Mouse (Mus musculus): Measurements from ENCODE around the gene Pycr1. TPM values are rescaled to one million over a fixed set of nuclear protein-coding genes. Genes with fewer than 3 reads are reported as not detected.

Pycr1 gene
- polyA plus RNA-seq, 1 experiment from 2014 or later = 21.8 TPM

Small RNA genes within 50 kb of the gene (microRNA-seq; reads per million reads assigned to microRNA genes)
- gene Mir6936 = not detected

Other genes starting within 250 kb of the Pycr1 start
- gene Nploc4, start 206.1 kb downstream of the Pycr1 start, polyA plus RNA-seq (2014; fragmentation: Nextera tagmentation; extraction: Ambion mirVana) = 25.0 and 45.4 TPM in 2 replicates
- not detected in 2 replicates for gene Tspan10, start 201.1 kb downstream of the Pycr1 start, polyA plus RNA-seq (2014; fragmentation: Nextera tagmentation; extraction: Ambion mirVana)
- gene Pde6g, start 190.3 kb downstream of the Pycr1 start, polyA plus RNA-seq (2014; fragmentation: Nextera tagmentation; extraction: Ambion mirVana) = 0.17 and 0.20 TPM in 2 replicates
- 14.8 and 18.2 TPM in 2 replicates for gene Oxld1, start 185.7 kb downstream of the Pycr1 start, polyA plus RNA-seq (2014; fragmentation: Nextera tagmentation; extraction: Ambion mirVana)
- gene Ccdc137, start 185.7 kb downstream of the Pycr1 start, polyA plus RNA-seq (2014; fragmentation: Nextera tagmentation; extraction: Ambion mirVana) = 27.4 and 32.8 TPM in 2 replicates
- gene Arl16, start 176.2 kb downstream of the Pycr1 start, polyA plus RNA-seq (2014; fragmentation: Nextera tagmentation; extraction: Ambion mirVana) = 46.4 and 51.5 TPM in 2 replicates
- gene Mrpl12, start 159.2 kb downstream of the Pycr1 start, polyA plus RNA-seq (2014; fragmentation: Nextera tagmentation; extraction: Ambion mirVana) = 176 and 218 TPM in 2 replicates
- 65.3 and 79.1 TPM in 2 replicates for gene Slc25a10, start 151.9 kb downstream of the Pycr1 start, polyA plus RNA-seq (2014; fragmentation: Nextera tagmentation; extraction: Ambion mirVana)
- gene Gcgr, start 113.1 kb downstream of the Pycr1 start, polyA plus RNA-seq (2014; fragmentation: Nextera tagmentation; extraction: Ambion mirVana) = 2.0 and 2.4 TPM in 2 replicates
- 236 and 265 TPM in 2 replicates for gene Mcrip1, start 94.0 kb downstream of the Pycr1 start, polyA plus RNA-seq (2014; fragmentation: Nextera tagmentation; extraction: Ambion mirVana)
- 0.58 and 0.89 TPM in 2 replicates for gene Ppp1r27, start 92.6 kb downstream of the Pycr1 start, polyA plus RNA-seq (2014; fragmentation: Nextera tagmentation; extraction: Ambion mirVana)
- gene P4hb, start 70.5 kb downstream of the Pycr1 start, polyA plus RNA-seq (2014; fragmentation: Nextera tagmentation; extraction: Ambion mirVana) = 558 and 716 TPM in 2 replicates
- gene Arhgdia, start 62.1 kb downstream of the Pycr1 start, polyA plus RNA-seq (2014; fragmentation: Nextera tagmentation; extraction: Ambion mirVana) = 454 and 612 TPM in 2 replicates
- 594 and 799 TPM in 2 replicates for gene Alyref, start 45.4 kb downstream of the Pycr1 start, polyA plus RNA-seq (2014; fragmentation: Nextera tagmentation; extraction: Ambion mirVana)
- 212 and 242 TPM in 2 replicates for gene Anapc11, start 45.3 kb downstream of the Pycr1 start, polyA plus RNA-seq (2014; fragmentation: Nextera tagmentation; extraction: Ambion mirVana)
- gene Npb, start 35.3 kb downstream of the Pycr1 start, polyA plus RNA-seq (2014; fragmentation: Nextera tagmentation; extraction: Ambion mirVana) = 14.8 and 19.5 TPM in 2 replicates
- 82.7 and 83.5 TPM in 2 replicates for gene Pcyt2, start 25.8 kb downstream of the Pycr1 start, polyA plus RNA-seq (2014; fragmentation: Nextera tagmentation; extraction: Ambion mirVana)
- 23.8 and 28.6 TPM in 2 replicates for gene Sirt7, start 18.5 kb downstream of the Pycr1 start, polyA plus RNA-seq (2014; fragmentation: Nextera tagmentation; extraction: Ambion mirVana)
- gene Mafg, start 10.2 kb downstream of the Pycr1 start, polyA plus RNA-seq (2014; fragmentation: Nextera tagmentation; extraction: Ambion mirVana) = 26.9 and 27.9 TPM in 2 replicates
- not detected in 2 replicates for gene Myadml2, start 4.4 kb upstream of the Pycr1 start, polyA plus RNA-seq (2014; fragmentation: Nextera tagmentation; extraction: Ambion mirVana)
- gene Notum, start 17.4 kb upstream of the Pycr1 start, polyA plus RNA-seq (2014; fragmentation: Nextera tagmentation; extraction: Ambion mirVana) = 6.9 and 9.9 TPM in 2 replicates
- 107 and 124 TPM in 2 replicates for gene Aspscr1, start 29.2 kb upstream of the Pycr1 start, polyA plus RNA-seq (2014; fragmentation: Nextera tagmentation; extraction: Ambion mirVana)
- gene Cenpx, start 70.0 kb upstream of the Pycr1 start, polyA plus RNA-seq (2014; fragmentation: Nextera tagmentation; extraction: Ambion mirVana) = 157 and 195 TPM in 2 replicates
- 41.9 and 43.1 TPM in 2 replicates for gene Lrrc45, start 70.2 kb upstream of the Pycr1 start, polyA plus RNA-seq (2014; fragmentation: Nextera tagmentation; extraction: Ambion mirVana)
- gene Rac3, start 77.7 kb upstream of the Pycr1 start, polyA plus RNA-seq (2014; fragmentation: Nextera tagmentation; extraction: Ambion mirVana) = 5.0 and 28.7 TPM in 2 replicates
- 21.1 and 23.2 TPM in 2 replicates for gene Dcxr, start 83.5 kb upstream of the Pycr1 start, polyA plus RNA-seq (2014; fragmentation: Nextera tagmentation; extraction: Ambion mirVana)
- 0.47 TPM in 1 of 2 replicates, not detected in the other for gene Cbr2, start 88.3 kb upstream of the Pycr1 start, polyA plus RNA-seq (2014; fragmentation: Nextera tagmentation; extraction: Ambion mirVana)
- 5.2 and 7.9 TPM in 2 replicates for gene Hmga1b, start 119.0 kb upstream of the Pycr1 start, polyA plus RNA-seq (2014; fragmentation: Nextera tagmentation; extraction: Ambion mirVana)
- 19.3 and 26.2 TPM in 2 replicates for gene Rfng, start 140.4 kb upstream of the Pycr1 start, polyA plus RNA-seq (2014; fragmentation: Nextera tagmentation; extraction: Ambion mirVana)
- 213 and 239 TPM in 2 replicates for gene Gps1, start 140.5 kb upstream of the Pycr1 start, polyA plus RNA-seq (2014; fragmentation: Nextera tagmentation; extraction: Ambion mirVana)
- 58.2 and 80.3 TPM in 2 replicates for gene Dus1l, start 152.6 kb upstream of the Pycr1 start, polyA plus RNA-seq (2014; fragmentation: Nextera tagmentation; extraction: Ambion mirVana)
- gene Fasn, start 180.8 kb upstream of the Pycr1 start, polyA plus RNA-seq (2014; fragmentation: Nextera tagmentation; extraction: Ambion mirVana) = 54.9 and 79.9 TPM in 2 replicates

All from kidney, embryonic 14.5 days (tissue).